Mouse (Mus musculus) liver, adult 2 months (tissue): ENCODE results near the gene Cfap298. TPM values are rescaled to one million over a fixed set of nuclear protein-coding genes. Genes with fewer than 3 reads are reported as not detected.

Experiments used
- DNase-seq: peaks from one replicate; pipeline ENCODE4 v3.0.0-alpha.2; 2011; ENCODE audit warnings: low read depth, low spot score; ENCODE audit errors: extremely low read depth
- H3K27ac ChIP-seq: fragments of 200-500 bp; replicated peaks from 2 replicates; pipeline ENCODE4 v1.5.1; 2012; ENCODE audit warnings: low read depth, mild to moderate bottlenecking, control low read depth, inconsistent platforms, low read length; ENCODE audit not compliant: insufficient read depth
- H3K27me3 ChIP-seq: fragments of 200-500 bp; 2 replicates; pipeline ENCODE4 v1.6.1; 2012; ENCODE audit warnings: mild to moderate bottlenecking, moderate library complexity, low read length, inconsistent platforms; ENCODE audit not compliant: control insufficient read depth, insufficient read depth
- H3K36me3 ChIP-seq: fragments of 200-500 bp; 2 replicates; pipeline ENCODE4 v1.6.1; 2012; ENCODE audit warnings: low read length, inconsistent platforms; ENCODE audit not compliant: control insufficient read depth, insufficient read depth
- H3K4me1 ChIP-seq: fragments of 200-500 bp; 2 replicates; pipeline ENCODE4 v1.6.1; 2011; ENCODE audit warnings: low read length; ENCODE audit not compliant: control insufficient read depth, insufficient read depth
- H3K4me3 ChIP-seq: fragments of 200-500 bp; 2 replicates; pipeline ENCODE4 v1.5.1; 2011; ENCODE audit warnings: low read depth, mild to moderate bottlenecking, control low read depth, low read length, moderate library complexity; ENCODE audit not compliant: insufficient read depth
- H3K79me2 ChIP-seq: fragments of 200-500 bp; 2 replicates; pipeline ENCODE4 v1.6.1; 2012; ENCODE audit warnings: inconsistent platforms, mild to moderate bottlenecking, low read length, moderate library complexity; ENCODE audit not compliant: control insufficient read depth, insufficient read depth
- H3K9ac ChIP-seq: fragments of 200-500 bp; 2 replicates; pipeline ENCODE4 v1.6.1; 2012; ENCODE audit warnings: low read depth, mild to moderate bottlenecking, control low read depth, inconsistent platforms, low read length
- CTCF ChIP-seq: fragments of 200-500 bp; IDR thresholded peaks from 2 replicates; pipeline ENCODE4 v1.5.1; 2011; ENCODE audit warnings: low read depth, low read length, control low read depth
- POLR2A ChIP-seq: fragments of 200-500 bp; IDR thresholded peaks from 2 replicates; pipeline ENCODE4 v1.6.1; 2011; ENCODE audit warnings: low read length, control low read depth; ENCODE audit not compliant: insufficient read depth; ENCODE audit errors: extremely low read depth
- WGBS: fragments of 180-500 bp; shearing (Covaris S2); methylation state at CpG from one replicate; pipeline ENCODE4 v1.1.7; 2018; 5-methylcytosine and 5-hydroxymethylcytosine counted together
- polyA plus RNA-seq: library from polyadenylated mRNA; depleted of rRNA; stranded (reverse); fragments of >200 nt; gene quantifications from 2 replicates; pipeline ENCODE4 v1.2.3, GENCODE M21; 2012
- total RNA-seq: library from RNA; depleted of rRNA; stranded (reverse); fragments of >200 nt; gene quantifications from 2 replicates; pipeline ENCODE4 v1.2.3, GENCODE M21; 2014

Gene Cfap298
- total and polyA plus RNA-seq, 2 experiments, result 14.0 to 15.5 TPM

DNA sequence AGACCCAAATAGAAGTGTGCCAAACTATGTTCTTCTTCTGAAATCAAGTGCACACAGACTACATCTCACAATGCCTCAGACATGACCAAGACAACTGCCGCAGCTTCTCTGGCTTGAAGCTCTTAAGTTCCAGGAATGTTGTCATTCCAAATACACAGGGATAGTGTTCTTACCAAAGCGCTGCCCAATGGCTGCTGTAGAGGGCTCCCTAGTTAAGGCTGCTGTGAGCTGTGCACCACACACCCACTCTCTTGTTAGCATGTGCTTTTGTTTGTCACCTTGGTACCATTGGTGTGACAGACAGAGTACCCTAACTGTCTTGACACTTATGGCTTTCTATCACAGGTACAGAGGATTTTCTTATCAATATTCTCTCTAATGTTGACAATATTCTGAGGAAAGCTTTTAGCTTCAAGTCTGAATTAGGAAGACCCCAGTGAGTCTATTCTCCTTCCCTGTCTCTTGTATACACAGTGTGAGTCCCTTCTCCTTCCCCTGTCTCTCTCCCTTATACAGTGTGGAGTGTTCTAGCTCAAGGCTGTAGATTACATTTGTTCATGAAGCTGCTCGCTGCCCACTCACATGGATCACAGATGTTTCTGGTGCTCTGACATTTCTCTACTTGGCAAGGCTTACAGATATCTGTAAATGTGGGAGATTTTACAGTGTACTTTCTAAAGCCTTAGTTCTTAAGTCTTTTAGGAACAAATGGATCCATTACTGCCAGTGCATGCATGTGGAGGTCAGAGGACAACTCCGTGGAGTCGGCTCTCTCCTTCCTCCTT, 23.6 kb upstream of the Cfap298 start:
- Histone ChIP-seq H3K27me3 (no peaks in the 10 kb centered on the region), H3K79me2 (no peaks in the 10 kb centered on the region), H3K4me3 (no peak overlapping the region), H3K9ac (no peak overlapping the region), H3K4me1 (no peaks in the 10 kb centered on the region), H3K36me3 (peaks cover 37% of the 10 kb centered on the region), H3K27ac (no peak overlapping the region)
- WGBS, result 85% methylated on average over 5 of the region's 5 CpGs
- TF ChIP-seq CTCF, result no peak
- TF ChIP-seq POLR2A, result no peak
- no peak for DNase-seq

DNA sequence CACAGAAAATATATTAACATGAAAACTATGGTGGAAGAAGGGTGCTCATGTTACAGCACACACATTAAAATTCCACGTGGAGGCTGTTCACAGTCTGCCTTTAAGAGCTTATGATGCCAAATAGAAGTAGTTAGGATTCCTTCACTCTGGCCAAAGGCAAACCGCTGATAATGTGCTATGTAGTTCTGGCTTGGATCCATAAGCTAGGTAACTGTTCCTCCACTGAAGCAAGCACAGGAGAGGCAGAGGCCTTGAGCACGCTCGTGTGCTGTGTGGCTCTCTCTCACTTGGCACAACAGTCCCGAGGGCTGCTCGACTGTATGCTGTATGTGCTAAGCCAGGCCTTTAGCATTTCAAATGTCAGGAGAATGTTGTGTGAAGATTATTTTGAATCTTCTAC, 20.6 kb upstream of the Cfap298 start:
- DNase-seq, result no peak
- Histone ChIP-seq H3K4me1 (no peaks in the 10 kb centered on the region), H3K79me2 (no peaks in the 10 kb centered on the region), H3K27me3 (no peaks in the 10 kb centered on the region), H3K27ac (no peak overlapping the region), H3K4me3 (no peak overlapping the region), H3K9ac (no peak overlapping the region), H3K36me3 (peaks cover 33% of the 10 kb centered on the region)
- WGBS, result 82% methylated on average over 6 of the region's 6 CpGs
- TF ChIP-seq CTCF (no peak), POLR2A (no peak)

DNA sequence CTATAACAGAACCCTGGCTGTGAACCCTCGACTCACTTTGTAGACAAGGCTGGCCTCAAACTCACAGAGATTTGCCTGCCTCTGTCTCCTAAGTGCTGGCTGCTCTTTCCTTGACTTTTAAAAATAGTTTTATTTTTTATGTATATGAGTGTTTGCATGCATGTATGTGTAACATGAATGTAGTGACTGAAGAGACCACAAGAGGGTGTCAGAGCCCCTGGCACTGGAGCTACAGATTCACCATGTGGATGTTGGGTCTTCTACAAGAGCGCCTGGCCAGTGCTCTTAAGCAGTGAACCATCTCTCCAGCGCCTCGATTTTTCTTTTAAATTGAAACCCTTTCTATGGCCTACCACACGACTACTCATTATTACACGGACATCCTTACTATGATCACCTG, 18.9 kb upstream of the Cfap298 start:
- no peaks in the 10 kb centered on the region for H3K27me3 ChIP-seq
- WGBS, result 97% methylated on average over 6 of the region's 6 CpGs
- no peak overlapping the region for H3K27ac ChIP-seq
- no peak overlapping the region for H3K9ac ChIP-seq
- DNase-seq, result no peak
- no peaks in the 10 kb centered on the region for H3K79me2 ChIP-seq
- H3K36me3 ChIP-seq, result peaks cover 31% of the 10 kb centered on the region
- no peak overlapping the region for H3K4me3 ChIP-seq
- TF ChIP-seq POLR2A (no peak), CTCF (no peak)
- no peaks in the 10 kb centered on the region for H3K4me1 ChIP-seq

DNA sequence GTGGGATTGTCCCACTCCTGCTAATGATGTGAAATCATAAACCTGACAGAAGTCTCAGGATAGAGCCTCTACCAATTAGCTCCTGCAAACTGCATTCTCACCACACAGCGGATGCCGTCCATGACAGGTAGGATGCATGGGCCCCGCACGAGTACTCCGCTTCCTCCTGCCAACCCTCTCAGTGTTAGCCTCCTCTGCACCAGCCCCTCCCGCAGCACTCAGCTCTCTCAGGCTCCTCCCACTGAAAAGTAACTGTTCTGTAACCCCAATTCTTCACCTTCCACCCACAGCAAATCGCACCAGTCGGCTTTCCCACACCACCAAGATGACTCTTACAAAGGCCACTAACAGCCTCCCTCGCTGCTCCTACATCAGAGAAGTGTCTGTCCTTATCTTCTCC, 18.2 kb upstream of the Cfap298 start:
- TF ChIP-seq CTCF, result no peak
- TF ChIP-seq POLR2A, result no peak
- H3K4me3 ChIP-seq, result no peak overlapping the region
- H3K4me1 ChIP-seq, result no peaks in the 10 kb centered on the region
- H3K27ac ChIP-seq, result no peak overlapping the region
- no peak overlapping the region for H3K9ac ChIP-seq
- H3K27me3 ChIP-seq, result no peaks in the 10 kb centered on the region
- no peaks in the 10 kb centered on the region for H3K79me2 ChIP-seq
- peaks cover 31% of the 10 kb centered on the region for H3K36me3 ChIP-seq
- DNase-seq, result no peak
- WGBS, result 94% methylated on average over 9 of the region's 9 CpGs

DNA sequence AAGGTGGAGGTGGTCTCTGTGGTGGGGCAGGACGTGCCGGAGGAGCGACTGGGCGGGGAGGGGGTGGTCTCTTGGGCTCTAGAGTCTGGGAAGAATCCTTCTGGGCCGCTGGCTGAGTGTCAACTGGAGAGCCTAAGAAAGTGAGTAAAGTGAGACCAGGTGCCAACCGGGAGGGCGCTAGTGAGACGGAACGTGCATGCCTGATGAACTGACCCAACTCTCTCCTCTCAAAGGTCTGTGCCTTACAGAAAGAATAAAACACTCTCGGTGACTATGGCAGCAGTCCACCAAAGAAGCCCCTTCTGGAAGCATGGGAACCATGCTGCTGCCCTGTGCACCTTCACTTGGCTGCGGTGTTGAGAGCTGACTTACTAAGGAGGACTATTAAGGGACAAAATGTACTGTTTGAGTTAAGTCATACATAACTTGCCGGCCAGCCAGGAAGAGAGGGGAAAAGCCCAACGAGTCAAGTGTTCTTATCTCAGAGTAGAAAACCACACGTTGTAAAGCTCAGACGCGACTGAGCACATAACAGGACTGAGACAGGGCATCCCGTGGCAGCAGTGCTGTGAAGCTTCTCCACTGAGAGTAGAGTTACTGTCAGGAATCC, 15.5 kb upstream of the Cfap298 start:
- Histone ChIP-seq H3K27ac (no peak overlapping the region), H3K79me2 (no peaks in the 10 kb centered on the region), H3K27me3 (no peaks in the 10 kb centered on the region), H3K4me3 (no peak overlapping the region), H3K9ac (no peak overlapping the region), H3K4me1 (no peaks in the 10 kb centered on the region), H3K36me3 (peaks cover 32% of the 10 kb centered on the region; the same call in 1 of the 2 replicates)
- DNase-seq, result no peak
- TF ChIP-seq CTCF (no peak), POLR2A (no peak)
- 81% methylated on average over 17 of the region's 17 CpGs for WGBS

DNA sequence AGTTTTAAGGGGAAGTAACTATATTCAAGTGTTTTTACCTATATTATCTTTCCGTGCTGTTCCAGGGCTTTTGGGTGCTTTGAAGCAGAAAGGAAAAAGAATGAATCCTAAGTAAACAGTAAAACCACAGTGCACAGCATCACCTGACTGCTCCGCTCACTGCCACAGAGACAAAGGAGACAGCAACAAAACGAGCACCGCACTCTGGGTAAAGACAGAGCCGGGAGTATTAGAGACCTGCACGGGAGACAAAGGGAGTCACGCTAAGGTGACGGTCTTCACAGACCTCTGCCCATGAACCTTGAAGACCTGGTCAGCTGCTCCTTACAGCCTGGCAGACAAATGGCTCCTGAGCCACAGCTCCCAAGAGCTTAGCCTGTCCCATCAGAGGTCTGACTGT, 12.1 kb upstream of the Cfap298 start:
- no peak overlapping the region for H3K27ac ChIP-seq
- H3K27me3 ChIP-seq, result no peaks in the 10 kb centered on the region
- H3K4me3 ChIP-seq, result no peak overlapping the region
- H3K79me2 ChIP-seq, result no peaks in the 10 kb centered on the region
- TF ChIP-seq POLR2A (no peak), CTCF (no peak)
- no peak for DNase-seq
- H3K9ac ChIP-seq, result no peak overlapping the region
- H3K36me3 ChIP-seq, result peaks cover 44% of the 10 kb centered on the region; the same call in 1 of the 2 replicates
- WGBS, result 93% methylated on average over 8 of the region's 8 CpGs
- no peaks in the 10 kb centered on the region for H3K4me1 ChIP-seq
